Mouse (Mus musculus): ENCODE data around the gene Adamts8. TPM values are rescaled to one million over a fixed set of nuclear protein-coding genes. Genes with fewer than 3 reads are reported as not detected.

Gene Adamts8
- polyA plus RNA-seq, 1 experiment from 2014 or later, result 1.6 TPM

- WGBS, result 39% methylated on average over 5 of the region's 5 CpGs
- H3K4me2 ChIP-seq (ENCODE audit: low read length), result no peak overlapping the region
- no peak overlapping the region for H3K9ac ChIP-seq (replicated peaks; ENCODE audit: low read depth, low read length)
- ATAC-seq, result no peak
- no peaks in the 10 kb centered on the region for H3K4me1 ChIP-seq (replicated peaks; ENCODE audit: control insufficient read depth, insufficient read depth, low read length)
- H3K27me3 ChIP-seq (replicated peaks; ENCODE audit: control insufficient read depth, insufficient read depth, low read length), result no peaks in the 10 kb centered on the region
- H3K9me3 ChIP-seq (ENCODE audit: control insufficient read depth, low read length), result no peaks in the 10 kb centered on the region
- H3K36me3 ChIP-seq (ENCODE audit: control insufficient read depth, insufficient read depth), result no peaks in the 10 kb centered on the region
- no peak overlapping the region for H3K4me3 ChIP-seq (replicated peaks; ENCODE audit: low read length)
- H3K27ac ChIP-seq (ENCODE audit: low read length), result no peak overlapping the region
Observed at GRCm38 (mm10) chr9:30907677-30908295, 34.6 kb upstream of the Adamts8 start.

GRCm38 (mm10) chr9:30908296-30908690 lies 34.1 kb upstream of the Adamts8 start:
- ATAC-seq, result no peak
- no peak overlapping the region for H3K4me3 ChIP-seq (replicated peaks; ENCODE audit: low read length)
- H3K27ac ChIP-seq (ENCODE audit: low read length), result no peak overlapping the region
- H3K4me2 ChIP-seq (ENCODE audit: low read length), result no peak overlapping the region
- no peak overlapping the region for H3K9ac ChIP-seq (replicated peaks; ENCODE audit: low read depth, low read length)
- H3K9me3 ChIP-seq (ENCODE audit: control insufficient read depth, low read length), result no peaks in the 10 kb centered on the region
- no peaks in the 10 kb centered on the region for H3K4me1 ChIP-seq (replicated peaks; ENCODE audit: control insufficient read depth, insufficient read depth, low read length)
- WGBS, result 96% methylated on average over 5 of the region's 5 CpGs
- H3K27me3 ChIP-seq (replicated peaks; ENCODE audit: control insufficient read depth, insufficient read depth, low read length), result no peaks in the 10 kb centered on the region
- H3K36me3 ChIP-seq (ENCODE audit: control insufficient read depth, insufficient read depth), result no peaks in the 10 kb centered on the region

- Histone ChIP-seq H3K9me3 (ENCODE audit: control insufficient read depth, low read length) (no peaks in the 10 kb centered on the region), H3K27me3 (replicated peaks; ENCODE audit: control insufficient read depth, insufficient read depth, low read length) (no peaks in the 10 kb centered on the region), H3K4me1 (replicated peaks; ENCODE audit: control insufficient read depth, insufficient read depth, low read length) (no peaks in the 10 kb centered on the region), H3K36me3 (ENCODE audit: control insufficient read depth, insufficient read depth) (no peaks in the 10 kb centered on the region), H3K4me2 (ENCODE audit: low read length) (no peak overlapping the region), H3K9ac (replicated peaks; ENCODE audit: low read depth, low read length) (no peak overlapping the region), H3K27ac (ENCODE audit: low read length) (no peak overlapping the region), H3K4me3 (replicated peaks; ENCODE audit: low read length) (no peak overlapping the region)
- ATAC-seq, result no peak
- 81% methylated on average over 5 of the region's 5 CpGs for WGBS
Observed at GRCm38 (mm10) chr9:30908973-30909372, 33.4 kb upstream of the Adamts8 start.

GRCm38 (mm10) chr9:30910491-30910890 lies 31.9 kb upstream of the Adamts8 start:
- Histone ChIP-seq H3K4me3 (replicated peaks; ENCODE audit: low read length) (no peak overlapping the region), H3K9ac (replicated peaks; ENCODE audit: low read depth, low read length) (no peak overlapping the region), H3K36me3 (ENCODE audit: control insufficient read depth, insufficient read depth) (no peaks in the 10 kb centered on the region), H3K4me1 (replicated peaks; ENCODE audit: control insufficient read depth, insufficient read depth, low read length) (no peaks in the 10 kb centered on the region), H3K27me3 (replicated peaks; ENCODE audit: control insufficient read depth, insufficient read depth, low read length) (no peaks in the 10 kb centered on the region), H3K9me3 (ENCODE audit: control insufficient read depth, low read length) (no peaks in the 10 kb centered on the region), H3K4me2 (ENCODE audit: low read length) (no peak overlapping the region), H3K27ac (ENCODE audit: low read length) (no peak overlapping the region)
- ATAC-seq, result no peak
- 80% methylated on average over 5 of the region's 5 CpGs for WGBS

- no peak overlapping the region for H3K4me2 ChIP-seq (ENCODE audit: low read length)
- no peaks in the 10 kb centered on the region for H3K9me3 ChIP-seq (ENCODE audit: control insufficient read depth, low read length)
- H3K36me3 ChIP-seq (ENCODE audit: control insufficient read depth, insufficient read depth), result no peaks in the 10 kb centered on the region
- ATAC-seq, result no peak
- H3K4me1 ChIP-seq (replicated peaks; ENCODE audit: control insufficient read depth, insufficient read depth, low read length), result no peaks in the 10 kb centered on the region
- H3K9ac ChIP-seq (replicated peaks; ENCODE audit: low read depth, low read length), result no peak overlapping the region
- 67% methylated on average over 3 of the region's 3 CpGs for WGBS
- no peak overlapping the region for H3K27ac ChIP-seq (ENCODE audit: low read length)
- H3K27me3 ChIP-seq (replicated peaks; ENCODE audit: control insufficient read depth, insufficient read depth, low read length), result no peaks in the 10 kb centered on the region
- H3K4me3 ChIP-seq (replicated peaks; ENCODE audit: low read length), result no peak overlapping the region
Observed at GRCm38 (mm10) chr9:30912161-30912560, 30.2 kb upstream of the Adamts8 start.

- H3K4me1 ChIP-seq (replicated peaks; ENCODE audit: control insufficient read depth, insufficient read depth, low read length), result no peaks in the 10 kb centered on the region
- no peaks in the 10 kb centered on the region for H3K9me3 ChIP-seq (ENCODE audit: control insufficient read depth, low read length)
- no peak overlapping the region for H3K4me3 ChIP-seq (replicated peaks; ENCODE audit: low read length)
- H3K27me3 ChIP-seq (replicated peaks; ENCODE audit: control insufficient read depth, insufficient read depth, low read length), result no peaks in the 10 kb centered on the region
- no peak overlapping the region for H3K9ac ChIP-seq (replicated peaks; ENCODE audit: low read depth, low read length)
- 75% methylated on average over 3 of the region's 3 CpGs for WGBS
- ATAC-seq, result no peak
- H3K27ac ChIP-seq (ENCODE audit: low read length), result no peak overlapping the region
- no peaks in the 10 kb centered on the region for H3K36me3 ChIP-seq (ENCODE audit: control insufficient read depth, insufficient read depth)
- H3K4me2 ChIP-seq (ENCODE audit: low read length), result no peak overlapping the region
Observed at GRCm38 (mm10) chr9:30913429-30913828, 28.9 kb upstream of the Adamts8 start.

- Histone ChIP-seq H3K4me2 (ENCODE audit: low read length) (no peak overlapping the region), H3K9me3 (ENCODE audit: control insufficient read depth, low read length) (no peaks in the 10 kb centered on the region), H3K36me3 (ENCODE audit: control insufficient read depth, insufficient read depth) (no peaks in the 10 kb centered on the region), H3K9ac (replicated peaks; ENCODE audit: low read depth, low read length) (no peak overlapping the region), H3K27ac (ENCODE audit: low read length) (no peak overlapping the region), H3K4me3 (replicated peaks; ENCODE audit: low read length) (no peak overlapping the region), H3K27me3 (replicated peaks; ENCODE audit: control insufficient read depth, insufficient read depth, low read length) (no peaks in the 10 kb centered on the region), H3K4me1 (replicated peaks; ENCODE audit: control insufficient read depth, insufficient read depth, low read length) (no peaks in the 10 kb centered on the region)
- 87% methylated on average over 2 of the region's 2 CpGs for WGBS
- ATAC-seq, result no peak
Observed at GRCm38 (mm10) chr9:30914241-30914640, 28.1 kb upstream of the Adamts8 start.

GRCm38 (mm10) chr9:30916266-30916968 lies 25.9 kb upstream of the Adamts8 start:
- no peak for ATAC-seq

GRCm38 (mm10) chr9:30918466-30919356 lies 23.7 kb upstream of the Adamts8 start:
- no peak overlapping the region for H3K4me3 ChIP-seq (replicated peaks; ENCODE audit: low read length)
- no peak overlapping the region for H3K4me2 ChIP-seq (ENCODE audit: low read length)
- H3K36me3 ChIP-seq (ENCODE audit: control insufficient read depth, insufficient read depth), result no peaks in the 10 kb centered on the region
- H3K27ac ChIP-seq (ENCODE audit: low read length), result no peak overlapping the region
- 30% methylated on average over 12 of the region's 12 CpGs for WGBS
- no peak overlapping the region for H3K9ac ChIP-seq (replicated peaks; ENCODE audit: low read depth, low read length)
- H3K27me3 ChIP-seq (replicated peaks; ENCODE audit: control insufficient read depth, insufficient read depth, low read length), result peaks cover 24% of the 10 kb centered on the region
- H3K4me1 ChIP-seq (replicated peaks; ENCODE audit: control insufficient read depth, insufficient read depth, low read length), result peaks cover 12% of the 10 kb centered on the region
- no peaks in the 10 kb centered on the region for H3K9me3 ChIP-seq (ENCODE audit: control insufficient read depth, low read length)
- ATAC-seq, result no peak

More at GRCm38 (mm10) chr9:30916266-30916968, 25.9 kb upstream of the Adamts8 start:
- Histone ChIP-seq H3K36me3 (ENCODE audit: control insufficient read depth, insufficient read depth) (no peaks in the 10 kb centered on the region), H3K4me2 (ENCODE audit: low read length) (no peak overlapping the region), H3K9me3 (ENCODE audit: control insufficient read depth, low read length) (no peaks in the 10 kb centered on the region), H3K4me1 (replicated peaks; ENCODE audit: control insufficient read depth, insufficient read depth, low read length) (peaks cover 3% of the 10 kb centered on the region), H3K27ac (ENCODE audit: low read length) (no peak overlapping the region), H3K4me3 (replicated peaks; ENCODE audit: low read length) (no peak overlapping the region), H3K27me3 (replicated peaks; ENCODE audit: control insufficient read depth, insufficient read depth, low read length) (peaks cover 10% of the 10 kb centered on the region), H3K9ac (replicated peaks; ENCODE audit: low read depth, low read length) (no peak overlapping the region)
- 87% methylated on average over 6 of the region's 6 CpGs for WGBS

Measured in forebrain, embryonic 16.5 days (tissue).